Mouse (Mus musculus): ENCODE results near the gene Grm3. TPM values are rescaled to one million over a fixed set of nuclear protein-coding genes. Genes with fewer than 3 reads are reported as not detected.

The Grm3 gene
- polyA plus RNA-seq, 1 experiment from 2014 or later = 0.33 TPM

GRCm38 (mm10) chr5:9477587-9477986 is 247.4 kb downstream of the Grm3 start:
- no peaks in the 10 kb centered on the region for H3K27me3 ChIP-seq
- H3K4me2 ChIP-seq = no peak overlapping the region
- ATAC-seq (replicated peaks; ENCODE audit: insufficient number of reproducible peaks, insufficient read depth, low FRiP score, low read depth) = no peak
- H3K4me1 ChIP-seq (replicated peaks) = no peaks in the 10 kb centered on the region
- H3K36me3 ChIP-seq = no peaks in the 10 kb centered on the region
- H3K9me3 ChIP-seq (replicated peaks) = no peaks in the 10 kb centered on the region
- H3K4me3 ChIP-seq = no peak overlapping the region
- no peak overlapping the region for H3K27ac ChIP-seq
- no peak overlapping the region for H3K9ac ChIP-seq
- WGBS = 76% methylated on average over 3 of the region's 3 CpGs

GRCm38 (mm10) chr5:9453298-9453697 is 271.7 kb downstream of the Grm3 start:
- Histone ChIP-seq H3K27me3 (no peaks in the 10 kb centered on the region), H3K9me3 (replicated peaks) (no peaks in the 10 kb centered on the region), H3K36me3 (no peaks in the 10 kb centered on the region), H3K4me3 (no peak overlapping the region), H3K9ac (no peak overlapping the region), H3K27ac (no peak overlapping the region), H3K4me2 (no peak overlapping the region), H3K4me1 (replicated peaks) (no peaks in the 10 kb centered on the region)
- ATAC-seq (replicated peaks; ENCODE audit: insufficient number of reproducible peaks, insufficient read depth, low FRiP score, low read depth) = no peak
- WGBS = 78% methylated on average over 2 of the region's 2 CpGs

- ATAC-seq (replicated peaks; ENCODE audit: insufficient number of reproducible peaks, insufficient read depth, low FRiP score, low read depth) = no peak
- Histone ChIP-seq H3K4me3 (no peak overlapping the region), H3K4me1 (replicated peaks) (no peaks in the 10 kb centered on the region), H3K36me3 (no peaks in the 10 kb centered on the region), H3K9ac (no peak overlapping the region), H3K27ac (no peak overlapping the region), H3K4me2 (no peak overlapping the region), H3K9me3 (replicated peaks) (no peaks in the 10 kb centered on the region), H3K27me3 (no peaks in the 10 kb centered on the region)
- WGBS = 70% methylated on average over 5 of the region's 5 CpGs
Observed at GRCm38 (mm10) chr5:9449570-9449969, 275.4 kb downstream of the Grm3 start.

- Histone ChIP-seq H3K4me2 (no peak overlapping the region), H3K4me3 (no peak overlapping the region), H3K36me3 (no peaks in the 10 kb centered on the region), H3K9me3 (replicated peaks) (no peaks in the 10 kb centered on the region), H3K27me3 (no peaks in the 10 kb centered on the region), H3K27ac (no peak overlapping the region), H3K4me1 (replicated peaks) (no peaks in the 10 kb centered on the region), H3K9ac (no peak overlapping the region)
- 80% methylated on average over 6 of the region's 6 CpGs for WGBS
- no peak for ATAC-seq (replicated peaks; ENCODE audit: insufficient number of reproducible peaks, insufficient read depth, low FRiP score, low read depth)
Observed at GRCm38 (mm10) chr5:9448931-9449330, 276.0 kb downstream of the Grm3 start.

- H3K27me3 ChIP-seq = no peaks in the 10 kb centered on the region
Observed at GRCm38 (mm10) chr5:9446146-9446545, 278.8 kb downstream of the Grm3 start.

More at GRCm38 (mm10) chr5:9446146-9446545, 278.8 kb downstream of the Grm3 start:
- Histone ChIP-seq H3K9ac (no peak overlapping the region), H3K4me2 (no peak overlapping the region), H3K4me1 (replicated peaks) (no peaks in the 10 kb centered on the region), H3K36me3 (no peaks in the 10 kb centered on the region), H3K27ac (no peak overlapping the region), H3K9me3 (replicated peaks) (no peaks in the 10 kb centered on the region), H3K4me3 (no peak overlapping the region)
- no peak for ATAC-seq (replicated peaks; ENCODE audit: insufficient number of reproducible peaks, insufficient read depth, low FRiP score, low read depth)
- 3% methylated on average over 1 of the region's 1 CpGs for WGBS

Measured in heart, embryonic 15.5 days (tissue).